Mouse (Mus musculus) midbrain, embryonic 12.5 days (tissue): ENCODE results near the gene Ror1. TPM values are rescaled to one million over a fixed set of nuclear protein-coding genes. Genes with fewer than 3 reads are reported as not detected.

ENCODE experiments used
- ATAC-seq: fragments of 200-750 bp; cut with Nextera tagmentation; 2 replicates; pipeline ENCODE4 v1.8.0; 2017; ENCODE audit warnings: low read depth, moderate TSS enrichment, moderate library complexity; ENCODE audit not compliant: low FRiP score
- H3K27ac ChIP-seq: fragments of 300-500 bp; sonication (generic); replicated peaks from 2 replicates; pipeline ENCODE4 v1.5.1; 2016; ENCODE audit warnings: mild to moderate bottlenecking
- H3K27me3 ChIP-seq: fragments of 300-500 bp; sonication (generic); 2 replicates; pipeline ENCODE4 v1.6.1; 2016; ENCODE audit warnings: mild to moderate bottlenecking
- H3K36me3 ChIP-seq: fragments of 300-500 bp; sonication (generic); 2 replicates; pipeline ENCODE4 v1.6.1; 2016
- H3K4me1 ChIP-seq: fragments of 300-500 bp; sonication (generic); 2 replicates; pipeline ENCODE4 v1.6.1; 2016
- H3K4me2 ChIP-seq: fragments of 300-500 bp; sonication (generic); replicated peaks from 2 replicates; pipeline ENCODE4 v1.6.1; 2016; ENCODE audit warnings: mild to moderate bottlenecking, moderate library complexity
- H3K4me3 ChIP-seq: fragments of 300-500 bp; sonication (generic); 2 replicates; pipeline ENCODE4 v1.5.1; 2016; ENCODE audit warnings: mild to moderate bottlenecking
- H3K9ac ChIP-seq: fragments of 300-500 bp; sonication (generic); replicated peaks from 2 replicates; pipeline ENCODE4 v1.6.1; 2016; ENCODE audit warnings: mild to moderate bottlenecking, moderate library complexity
- H3K9me3 ChIP-seq: fragments of 300-500 bp; sonication (generic); 2 replicates; pipeline ENCODE4 v1.6.1; 2016; ENCODE audit warnings: mild to moderate bottlenecking
- WGBS: fragments of 180-500 bp; shearing (Covaris S2); methylation state at CpG from one replicate; pipeline ENCODE4 v1.1.7; 2016; 5-methylcytosine and 5-hydroxymethylcytosine counted together
- polyA plus RNA-seq: library from polyadenylated mRNA; unstranded; fragments of >200 nt; fragmentation: Nextera tagmentation; extraction: Ambion mirVana; gene quantifications from 2 replicates; pipeline ENCODE4 v1.2.1, GENCODE M21; 2016

The Ror1 gene
- polyA plus RNA-seq = 4.5 and 6.3 TPM in 2 replicates

GRCm38 (mm10) chr4:100095685-100096595, at the start of gene Ror1:
TSS of gene Ror1 (plus strand) at chr4:100095791.
- WGBS = under 1% methylated on average over 69 of the region's 76 CpGs
- peak within 1 kb of the TSS; percentile 55 for H3K27ac ChIP-seq

GRCm38 (mm10) chr4:100047066-100047465, 48.5 kb upstream of the Ror1 start:
- peaks cover 2% of the 10 kb centered on the region; the same call in 1 of the 2 replicates for H3K4me1 ChIP-seq
- 44% methylated on average over 6 of the region's 6 CpGs for WGBS
- no peak overlapping the region for H3K27ac ChIP-seq
- no peak for ATAC-seq
- H3K27me3 ChIP-seq = peaks cover 15% of the 10 kb centered on the region
- H3K36me3 ChIP-seq = no peaks in the 10 kb centered on the region
- no peak overlapping the region for H3K4me3 ChIP-seq
- H3K4me2 ChIP-seq = no peak overlapping the region
- H3K9ac ChIP-seq = no peak overlapping the region
- H3K9me3 ChIP-seq = no peaks in the 10 kb centered on the region

More at GRCm38 (mm10) chr4:100095685-100096595, at the start of gene Ror1:
- Histone ChIP-seq H3K36me3 (no peaks in the 10 kb centered on the region), H3K27me3 (peaks cover 28% of the 10 kb centered on the region), H3K4me2 (peak within 1 kb of the TSS; percentile 97), H3K9me3 (no peaks in the 10 kb centered on the region), H3K4me3 (peak within 1 kb of the TSS; percentile 75), H3K9ac (peak within 1 kb of the TSS; percentile 63), H3K4me1 (peaks cover 19% of the 10 kb centered on the region)
- peak; percentile 91 for ATAC-seq

- H3K4me1 ChIP-seq = peaks cover 4% of the 10 kb centered on the region; the same call in 1 of the 2 replicates
- H3K9ac ChIP-seq = no peak overlapping the region
- no peaks in the 10 kb centered on the region for H3K36me3 ChIP-seq
- no peak overlapping the region for H3K4me2 ChIP-seq
- no peak overlapping the region for H3K4me3 ChIP-seq
- no peak for ATAC-seq
- H3K27ac ChIP-seq = no peak overlapping the region
- H3K27me3 ChIP-seq = peaks cover 15% of the 10 kb centered on the region
- WGBS = 84% methylated on average over 7 of the region's 7 CpGs
- no peaks in the 10 kb centered on the region for H3K9me3 ChIP-seq
Observed at GRCm38 (mm10) chr4:100048351-100048950, 47.1 kb upstream of the Ror1 start.

GRCm38 (mm10) chr4:100051767-100052166, 43.8 kb upstream of the Ror1 start:
- Histone ChIP-seq H3K36me3 (no peaks in the 10 kb centered on the region), H3K27ac (no peak overlapping the region), H3K9me3 (no peaks in the 10 kb centered on the region), H3K4me2 (no peak overlapping the region), H3K27me3 (peaks cover 25% of the 10 kb centered on the region), H3K4me1 (peaks cover 9% of the 10 kb centered on the region; the same call in 1 of the 2 replicates), H3K9ac (no peak overlapping the region), H3K4me3 (no peak overlapping the region)
- ATAC-seq = no peak

- Histone ChIP-seq H3K4me3 (no peak overlapping the region), H3K9ac (no peak overlapping the region), H3K36me3 (no peaks in the 10 kb centered on the region), H3K4me1 (peaks cover 9% of the 10 kb centered on the region; the same call in 1 of the 2 replicates), H3K9me3 (no peaks in the 10 kb centered on the region), H3K27me3 (peaks cover 25% of the 10 kb centered on the region), H3K4me2 (no peak overlapping the region), H3K27ac (no peak overlapping the region)
- no peak for ATAC-seq
- 34% methylated on average over 3 of the region's 3 CpGs for WGBS
Observed at GRCm38 (mm10) chr4:100052258-100052657, 43.3 kb upstream of the Ror1 start.

GRCm38 (mm10) chr4:100056046-100056445, 39.5 kb upstream of the Ror1 start:
- no peaks in the 10 kb centered on the region for H3K9me3 ChIP-seq
- no peak overlapping the region for H3K27ac ChIP-seq
- peaks cover 18% of the 10 kb centered on the region for H3K27me3 ChIP-seq
- no peak for ATAC-seq
- H3K36me3 ChIP-seq = no peaks in the 10 kb centered on the region
- H3K4me1 ChIP-seq = peaks cover 9% of the 10 kb centered on the region; the same call in 1 of the 2 replicates
- no peak overlapping the region for H3K9ac ChIP-seq
- WGBS = 64% methylated on average over 9 of the region's 9 CpGs
- H3K4me3 ChIP-seq = no peak overlapping the region
- H3K4me2 ChIP-seq = no peak overlapping the region

- 79% methylated on average over 4 of the region's 4 CpGs for WGBS
Observed at GRCm38 (mm10) chr4:100056446-100056845, 39.1 kb upstream of the Ror1 start.

GRCm38 (mm10) chr4:100057381-100057780, 38.2 kb upstream of the Ror1 start:
- H3K9me3 ChIP-seq = no peaks in the 10 kb centered on the region
- no peak overlapping the region for H3K9ac ChIP-seq
- no peak overlapping the region for H3K27ac ChIP-seq
- ATAC-seq = no peak
- no peaks in the 10 kb centered on the region for H3K36me3 ChIP-seq
- peaks cover 16% of the 10 kb centered on the region for H3K27me3 ChIP-seq
- H3K4me2 ChIP-seq = no peak overlapping the region
- WGBS = 88% methylated on average over 13 of the region's 13 CpGs
- H3K4me1 ChIP-seq = peaks cover 5% of the 10 kb centered on the region; the same call in 1 of the 2 replicates
- no peak overlapping the region for H3K4me3 ChIP-seq

More at GRCm38 (mm10) chr4:100056446-100056845, 39.1 kb upstream of the Ror1 start:
- no peak for ATAC-seq
- Histone ChIP-seq H3K27ac (no peak overlapping the region), H3K9me3 (no peaks in the 10 kb centered on the region), H3K9ac (no peak overlapping the region), H3K27me3 (peaks cover 16% of the 10 kb centered on the region), H3K36me3 (no peaks in the 10 kb centered on the region), H3K4me1 (peaks cover 9% of the 10 kb centered on the region; the same call in 1 of the 2 replicates), H3K4me3 (no peak overlapping the region), H3K4me2 (no peak overlapping the region)

- 94% methylated on average over 5 of the region's 5 CpGs for WGBS
- Histone ChIP-seq H3K4me1 (peaks cover 5% of the 10 kb centered on the region; the same call in 1 of the 2 replicates), H3K9me3 (no peaks in the 10 kb centered on the region)
Observed at GRCm38 (mm10) chr4:100058631-100059030, 37.0 kb upstream of the Ror1 start.

GRCm38 (mm10) chr4:100059811-100060210, 35.8 kb upstream of the Ror1 start:
- no peak overlapping the region for H3K4me3 ChIP-seq
- 59% methylated on average over 3 of the region's 3 CpGs for WGBS
- peaks cover 20% of the 10 kb centered on the region for H3K27me3 ChIP-seq
- no peak for ATAC-seq
- no peak overlapping the region for H3K27ac ChIP-seq
- no peak overlapping the region for H3K4me2 ChIP-seq
- H3K9me3 ChIP-seq = no peaks in the 10 kb centered on the region
- no peaks in the 10 kb centered on the region for H3K36me3 ChIP-seq
- H3K4me1 ChIP-seq = peaks cover 5% of the 10 kb centered on the region; the same call in 1 of the 2 replicates
- no peak overlapping the region for H3K9ac ChIP-seq

More at GRCm38 (mm10) chr4:100058631-100059030, 37.0 kb upstream of the Ror1 start:
- Histone ChIP-seq H3K27me3 (peaks cover 19% of the 10 kb centered on the region), H3K4me3 (no peak overlapping the region), H3K4me2 (no peak overlapping the region), H3K27ac (no peak overlapping the region), H3K36me3 (no peaks in the 10 kb centered on the region), H3K9ac (no peak overlapping the region)
- no peak for ATAC-seq

GRCm38 (mm10) chr4:100061396-100062066, 34.1 kb upstream of the Ror1 start:
- H3K4me2 ChIP-seq = no peak overlapping the region
- H3K27ac ChIP-seq = no peak overlapping the region
- no peak overlapping the region for H3K9ac ChIP-seq
- H3K4me3 ChIP-seq = no peak overlapping the region
- ATAC-seq = no peak
- H3K27me3 ChIP-seq = peaks cover 11% of the 10 kb centered on the region; the same call in 1 of the 2 replicates
- WGBS = 66% methylated on average over 19 of the region's 19 CpGs
- H3K9me3 ChIP-seq = no peaks in the 10 kb centered on the region
- no peaks in the 10 kb centered on the region for H3K4me1 ChIP-seq
- no peaks in the 10 kb centered on the region for H3K36me3 ChIP-seq
